Mouse (Mus musculus) thymus, adult 2 months (tissue): ENCODE results near the gene Mark2.

ENCODE experiments used
- CTCF ChIP-seq: fragments of 200-500 bp; IDR thresholded peaks from 2 replicates; pipeline ENCODE4 v1.5.1; 2012; ENCODE audit warnings: mild to moderate bottlenecking, control low read depth, low read length, moderate library complexity, borderline replicate concordance; ENCODE audit not compliant: control insufficient read depth, poor library complexity, insufficient read depth; ENCODE audit errors: extremely low read depth
- POLR2A ChIP-seq: fragments of 200-500 bp; IDR thresholded peaks from 2 replicates; pipeline ENCODE4 v1.6.1; 2012; ENCODE audit warnings: mild to moderate bottlenecking, low read length, control low read depth, moderate library complexity; ENCODE audit not compliant: control insufficient read depth, poor library complexity, insufficient read depth; ENCODE audit errors: extremely low read depth

DNA sequence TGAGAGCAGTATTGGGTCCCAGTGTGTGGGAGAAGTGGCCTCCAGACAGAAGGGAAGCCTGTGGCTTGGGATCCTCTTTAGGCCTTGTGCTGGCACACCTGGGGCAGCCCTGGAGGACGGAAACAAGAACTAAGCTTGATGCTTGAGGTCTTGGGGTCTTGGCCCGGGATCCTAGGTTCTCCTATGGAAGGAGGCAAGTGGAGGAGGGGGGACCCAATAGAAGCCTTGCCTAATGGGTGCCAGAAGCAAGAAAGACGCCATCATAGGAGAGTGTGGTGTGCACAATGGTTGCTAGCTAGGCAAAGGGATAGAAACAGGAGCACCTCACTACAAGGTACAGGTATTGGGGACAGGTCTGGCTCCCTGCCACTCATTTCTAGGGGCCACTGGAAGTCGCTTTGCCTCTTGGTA is 75.2 kb downstream of the Mark2 start:
- TF ChIP-seq POLR2A (no peak), CTCF (no peak)
